Mouse (Mus musculus) lung, embryonic 15.5 days (tissue): ENCODE results near the gene Ubap2. TPM values are rescaled to one million over a fixed set of nuclear protein-coding genes. Genes with fewer than 3 reads are reported as not detected.

Experiments used
- ATAC-seq: fragments of 200-750 bp; cut with Nextera tagmentation; 2 replicates; pipeline ENCODE4 v1.8.0; 2017; ENCODE audit warnings: moderate number of reproducible peaks, borderline replicate concordance; ENCODE audit not compliant: low FRiP score, low TSS enrichment; ENCODE audit errors: extremely low read depth
- H3K27ac ChIP-seq: fragments of 300-500 bp; sonication (generic); 2 replicates; pipeline ENCODE4 v1.5.1; 2015; ENCODE audit warnings: moderate library complexity, mild to moderate bottlenecking, inconsistent platforms
- H3K27me3 ChIP-seq: fragments of 300-500 bp; sonication (generic); 2 replicates; pipeline ENCODE4 v1.6.1; 2015; ENCODE audit warnings: inconsistent platforms
- H3K36me3 ChIP-seq: fragments of 300-500 bp; sonication (generic); 2 replicates; pipeline ENCODE4 v1.6.1; 2015; ENCODE audit warnings: inconsistent platforms
- H3K4me1 ChIP-seq: fragments of 300-500 bp; sonication (generic); 2 replicates; pipeline ENCODE4 v1.6.1; 2015; ENCODE audit warnings: inconsistent platforms
- H3K4me2 ChIP-seq: fragments of 300-500 bp; sonication (generic); 2 replicates; pipeline ENCODE4 v1.6.1; 2015; ENCODE audit warnings: inconsistent platforms, mild to moderate bottlenecking, moderate library complexity
- H3K4me3 ChIP-seq: fragments of 300-500 bp; sonication (generic); 2 replicates; pipeline ENCODE4 v1.5.1; 2015; ENCODE audit warnings: mild to moderate bottlenecking, inconsistent platforms
- H3K9ac ChIP-seq: fragments of 300-500 bp; sonication (generic); 2 replicates; pipeline ENCODE4 v1.6.1; 2015; ENCODE audit warnings: inconsistent platforms
- H3K9me3 ChIP-seq: fragments of 300-500 bp; sonication (generic); 2 replicates; pipeline ENCODE4 v1.6.1; 2016; ENCODE audit warnings: inconsistent platforms
- WGBS: fragments of 180-500 bp; shearing (Covaris S2); methylation state at CpG from one replicate; pipeline ENCODE4 v1.1.7; 2015; 5-methylcytosine and 5-hydroxymethylcytosine counted together
- polyA plus RNA-seq: library from polyadenylated mRNA; unstranded; fragments of >200 nt; fragmentation: Nextera tagmentation; extraction: Ambion mirVana; gene quantifications from 2 replicates; pipeline ENCODE4 v1.2.1, GENCODE M21; 2015

Ubap2 gene
- polyA plus RNA-seq, 1 experiment from 2014 or later = 55.9 TPM

- Histone ChIP-seq H3K4me1 (0 out of 2 replicates have a peak, but pooled peaks cover 4% of the 10 kb centered on the region), H3K36me3 (no peaks in the 10 kb centered on the region), H3K4me2 (no peak overlapping the region), H3K9ac (no peak overlapping the region), H3K27ac (no peak overlapping the region), H3K27me3 (no peaks in the 10 kb centered on the region), H3K4me3 (no peak overlapping the region), H3K9me3 (no peaks in the 10 kb centered on the region)
- no peak for ATAC-seq
- 88% methylated on average over 3 of the region's 3 CpGs for WGBS
These were observed 121.8 kb downstream of the Ubap2 start for GRCm38 (mm10) chr4:41153146-41153545.

GRCm38 (mm10) chr4:41151186-41151585 is 123.8 kb downstream of the Ubap2 start:
- H3K4me1 ChIP-seq = no peaks in the 10 kb centered on the region
- H3K4me3 ChIP-seq = no peak overlapping the region
- no peaks in the 10 kb centered on the region for H3K27me3 ChIP-seq
- 94% methylated on average over 7 of the region's 7 CpGs for WGBS
- H3K4me2 ChIP-seq = no peak overlapping the region
- H3K9ac ChIP-seq = no peak overlapping the region
- no peak for ATAC-seq
- no peak overlapping the region for H3K27ac ChIP-seq
- no peaks in the 10 kb centered on the region for H3K36me3 ChIP-seq
- H3K9me3 ChIP-seq = no peaks in the 10 kb centered on the region

GRCm38 (mm10) chr4:41149891-41150290 is 125.1 kb downstream of the Ubap2 start:
- H3K9ac ChIP-seq = no peak overlapping the region
- no peak overlapping the region for H3K4me3 ChIP-seq
- no peaks in the 10 kb centered on the region for H3K9me3 ChIP-seq
- H3K27ac ChIP-seq = no peak overlapping the region
- H3K4me2 ChIP-seq = no peak overlapping the region
- H3K27me3 ChIP-seq = no peaks in the 10 kb centered on the region
- no peaks in the 10 kb centered on the region for H3K4me1 ChIP-seq
- 80% methylated on average over 3 of the region's 3 CpGs for WGBS
- no peak for ATAC-seq
- H3K36me3 ChIP-seq = no peaks in the 10 kb centered on the region

Other genes starting within 250 kb of the Ubap2 start
- gene Aqp7, start 227.0 kb downstream of the Ubap2 start, polyA plus RNA-seq = 0.28 TPM in 1 of 2 replicates, not detected in the other
- 1.3 and 2.2 TPM in 2 replicates for gene Aqp3, start 177.0 kb downstream of the Ubap2 start, polyA plus RNA-seq
- 20.6 and 21.9 TPM in 2 replicates for gene Nol6, start 150.7 kb downstream of the Ubap2 start, polyA plus RNA-seq
- 75.3 and 82.0 TPM in 2 replicates for gene Ube2r2, start 139.4 kb downstream of the Ubap2 start, polyA plus RNA-seq
- 67.5 and 67.6 TPM in 2 replicates for gene Dcaf12, start 39.7 kb upstream of the Ubap2 start, polyA plus RNA-seq
- 47.7 and 53.9 TPM in 2 replicates for gene Ubap1, start 73.9 kb upstream of the Ubap2 start, polyA plus RNA-seq
- 8.2 and 8.3 TPM in 2 replicates for gene Kif24, start 189.7 kb upstream of the Ubap2 start, polyA plus RNA-seq
- gene Nudt2, start 190.0 kb upstream of the Ubap2 start, polyA plus RNA-seq = 48.2 and 49.0 TPM in 2 replicates
- gene AI464131, start 227.9 kb upstream of the Ubap2 start, polyA plus RNA-seq = 3.5 and 4.2 TPM in 2 replicates
- 6.4 and 7.3 TPM in 2 replicates for gene 1110017D15Rik, start 242.2 kb upstream of the Ubap2 start, polyA plus RNA-seq